Mouse (Mus musculus): ENCODE results near the gene Olfr981. TPM values are rescaled to one million over a fixed set of nuclear protein-coding genes. Genes with fewer than 3 reads are reported as not detected.
"Not testable (repeated sequence)": the region's sequence is repeated elsewhere in the genome, so short reads cannot be mapped to it uniquely, and the experiment has no call there.

Gene Olfr981
- not detected in 2 replicates for polyA plus RNA-seq (2014; fragmentation: Nextera tagmentation; extraction: Ambion mirVana)

GRCm38 (mm10) chr9:40021164-40021563 is at the start of gene Olfr981:
Olfr981 (plus strand) TSS chr9:40021464.
- Histone ChIP-seq H3K9ac (replicated peaks; ENCODE audit: low read length) (no peak within 1 kb of the TSS), H3K27ac (replicated peaks; ENCODE audit: low read depth, low read length) (no peak within 1 kb of the TSS), H3K9me3 (replicated peaks; ENCODE audit: control insufficient read depth, low read length) (no peaks in the 10 kb centered on the region), H3K4me1 (ENCODE audit: control insufficient read depth, insufficient read depth, low read length) (no peaks in the 10 kb centered on the region), H3K4me3 (ENCODE audit: low read depth, low read length) (no peak within 1 kb of the TSS), H3K27me3 (ENCODE audit: control insufficient read depth, insufficient read depth, low read length) (no peaks in the 10 kb centered on the region), H3K4me2 (ENCODE audit: low read depth, low read length) (no peak within 1 kb of the TSS), H3K36me3 (replicated peaks; ENCODE audit: control insufficient read depth, insufficient read depth, low read depth, low read length) (no peaks in the 10 kb centered on the region)
- WGBS = 63% methylated on average over 2 of the region's 2 CpGs
- no peak for ATAC-seq (replicated peaks; ENCODE audit: insufficient number of reproducible peaks, low FRiP score, low TSS enrichment, low read depth)
- DNase-seq (ENCODE audit: low spot score) = no peak

GRCm38 (mm10) chr9:39976581-39977145 is 44.6 kb upstream of the Olfr981 start:
- not testable (repeated sequence) for H3K27me3 ChIP-seq (ENCODE audit: control insufficient read depth, insufficient read depth, low read length); H3K27ac ChIP-seq (replicated peaks; ENCODE audit: low read depth, low read length); H3K4me2 ChIP-seq (ENCODE audit: low read depth, low read length); H3K36me3 ChIP-seq (replicated peaks; ENCODE audit: control insufficient read depth, insufficient read depth, low read depth, low read length); H3K4me3 ChIP-seq (ENCODE audit: low read depth, low read length); H3K9ac ChIP-seq (replicated peaks; ENCODE audit: low read length); H3K9me3 ChIP-seq (replicated peaks; ENCODE audit: control insufficient read depth, low read length); H3K4me1 ChIP-seq (ENCODE audit: control insufficient read depth, insufficient read depth, low read length); DNase-seq (ENCODE audit: low spot score); ATAC-seq (replicated peaks; ENCODE audit: insufficient number of reproducible peaks, low FRiP score, low TSS enrichment, low read depth)
- WGBS = 80% methylated on average over 1 of the region's 1 CpGs

- 67% methylated on average over 2 of the region's 2 CpGs for WGBS
- no peak for ATAC-seq (replicated peaks; ENCODE audit: insufficient number of reproducible peaks, low FRiP score, low TSS enrichment, low read depth)
These were observed 29.5 kb upstream of the Olfr981 start, which contains the start of gene Olfr978 for GRCm38 (mm10) chr9:39991813-39992212. Olfr978 (plus strand) TSS chr9:39992113.

GRCm38 (mm10) chr9:40003365-40003764 is 17.9 kb upstream of the Olfr981 start, which contains the start of gene Olfr979:
Olfr979 (minus strand) TSS chr9:40003465.
- Histone ChIP-seq H3K27ac (replicated peaks; ENCODE audit: low read depth, low read length) (no peak within 1 kb of the TSS), H3K4me2 (ENCODE audit: low read depth, low read length) (no peak within 1 kb of the TSS), H3K9me3 (replicated peaks; ENCODE audit: control insufficient read depth, low read length) (no peaks in the 10 kb centered on the region), H3K27me3 (ENCODE audit: control insufficient read depth, insufficient read depth, low read length) (no peaks in the 10 kb centered on the region), H3K4me1 (ENCODE audit: control insufficient read depth, insufficient read depth, low read length) (no peaks in the 10 kb centered on the region), H3K9ac (replicated peaks; ENCODE audit: low read length) (no peak within 1 kb of the TSS), H3K36me3 (replicated peaks; ENCODE audit: control insufficient read depth, insufficient read depth, low read depth, low read length) (no peaks in the 10 kb centered on the region), H3K4me3 (ENCODE audit: low read depth, low read length) (no peak within 1 kb of the TSS)
- 95% methylated on average over 1 of the region's 1 CpGs for WGBS
- no peak for DNase-seq (ENCODE audit: low spot score)
- no peak for ATAC-seq (replicated peaks; ENCODE audit: insufficient number of reproducible peaks, low FRiP score, low TSS enrichment, low read depth)

More at GRCm38 (mm10) chr9:39991813-39992212, 29.5 kb upstream of the Olfr981 start, which contains the start of gene Olfr978:
- Histone ChIP-seq H3K9ac (replicated peaks; ENCODE audit: low read length) (no peak within 1 kb of the TSS), H3K27ac (replicated peaks; ENCODE audit: low read depth, low read length) (no peak within 1 kb of the TSS), H3K4me2 (ENCODE audit: low read depth, low read length) (no peak within 1 kb of the TSS), H3K9me3 (replicated peaks; ENCODE audit: control insufficient read depth, low read length) (no peaks in the 10 kb centered on the region), H3K27me3 (ENCODE audit: control insufficient read depth, insufficient read depth, low read length) (no peaks in the 10 kb centered on the region), H3K36me3 (replicated peaks; ENCODE audit: control insufficient read depth, insufficient read depth, low read depth, low read length) (no peaks in the 10 kb centered on the region), H3K4me1 (ENCODE audit: control insufficient read depth, insufficient read depth, low read length) (no peaks in the 10 kb centered on the region), H3K4me3 (ENCODE audit: low read depth, low read length) (no peak within 1 kb of the TSS)
- DNase-seq (ENCODE audit: low spot score) = no peak

DNA sequence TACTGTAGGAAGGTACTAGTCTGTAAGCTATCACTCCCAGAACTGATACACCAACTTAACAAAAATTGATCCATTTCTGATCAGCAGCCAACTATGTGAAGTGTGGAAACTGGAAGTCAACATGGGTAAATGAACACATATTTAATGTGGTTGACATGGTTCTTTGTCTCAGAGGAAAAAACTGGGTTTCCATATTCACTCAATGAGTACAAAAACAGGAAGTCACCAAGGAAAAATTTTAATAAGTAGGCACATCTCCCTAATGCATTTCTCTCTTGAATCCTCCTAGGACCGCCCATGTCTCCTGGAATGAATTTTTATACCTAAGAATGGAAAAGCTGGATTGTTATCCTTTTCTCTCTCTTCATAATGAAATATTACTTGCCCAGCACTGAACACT is 11.8 kb upstream of the Olfr981 start, which contains the start of gene Olfr980:
Olfr980 (minus strand) TSS at position 101 of the 400 bp plus-strand sequence.
- DNase-seq (ENCODE audit: low spot score) (no peak), ATAC-seq (replicated peaks; ENCODE audit: insufficient number of reproducible peaks, low FRiP score, low TSS enrichment, low read depth) (no peak)
- H3K4me2 ChIP-seq (ENCODE audit: low read depth, low read length) = no peak within 1 kb of the TSS
- 91% methylated on average over 1 of the region's 1 CpGs for WGBS
- H3K4me3 ChIP-seq (ENCODE audit: low read depth, low read length) = no peak within 1 kb of the TSS
- H3K36me3 ChIP-seq (replicated peaks; ENCODE audit: control insufficient read depth, insufficient read depth, low read depth, low read length) = no peaks in the 10 kb centered on the region
- H3K27ac ChIP-seq (replicated peaks; ENCODE audit: low read depth, low read length) = no peak within 1 kb of the TSS
- H3K4me1 ChIP-seq (ENCODE audit: control insufficient read depth, insufficient read depth, low read length) = no peaks in the 10 kb centered on the region
- no peaks in the 10 kb centered on the region for H3K27me3 ChIP-seq (ENCODE audit: control insufficient read depth, insufficient read depth, low read length)
- H3K9me3 ChIP-seq (replicated peaks; ENCODE audit: control insufficient read depth, low read length) = no peaks in the 10 kb centered on the region
- no peak within 1 kb of the TSS for H3K9ac ChIP-seq (replicated peaks; ENCODE audit: low read length)

DNA sequence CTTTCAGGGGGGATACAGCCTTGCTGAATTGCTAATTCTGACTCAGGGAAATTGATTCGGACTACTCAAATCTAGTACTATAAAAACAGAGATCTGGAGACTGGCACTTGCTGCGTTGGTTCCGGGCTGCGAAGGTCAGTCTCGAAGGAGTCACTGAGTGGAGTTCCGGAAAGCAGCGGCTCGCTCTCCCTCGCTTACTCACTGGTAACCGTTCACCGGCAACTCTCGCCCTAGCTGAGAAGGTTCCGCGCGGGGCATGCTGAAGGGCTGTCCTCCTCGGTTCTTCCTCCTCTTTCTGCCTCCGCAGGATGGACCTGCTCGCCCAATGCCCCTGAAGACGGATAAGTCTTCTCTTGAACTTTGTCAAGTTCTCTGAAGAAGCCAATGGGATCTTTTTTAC is 28.9 kb downstream of the Olfr981 start:
- Histone ChIP-seq H3K27ac (replicated peaks; ENCODE audit: low read depth, low read length) (no peak overlapping the region), H3K4me2 (ENCODE audit: low read depth, low read length) (no peak overlapping the region), H3K9ac (replicated peaks; ENCODE audit: low read length) (no peak overlapping the region), H3K36me3 (replicated peaks; ENCODE audit: control insufficient read depth, insufficient read depth, low read depth, low read length) (no peaks in the 10 kb centered on the region), H3K9me3 (replicated peaks; ENCODE audit: control insufficient read depth, low read length) (no peaks in the 10 kb centered on the region), H3K4me1 (ENCODE audit: control insufficient read depth, insufficient read depth, low read length) (no peaks in the 10 kb centered on the region), H3K4me3 (ENCODE audit: low read depth, low read length) (no peak overlapping the region), H3K27me3 (ENCODE audit: control insufficient read depth, insufficient read depth, low read length) (no peaks in the 10 kb centered on the region)
- WGBS = 93% methylated on average over 19 of the region's 19 CpGs
- ATAC-seq (replicated peaks; ENCODE audit: insufficient number of reproducible peaks, low FRiP score, low TSS enrichment, low read depth) (no peak), DNase-seq (ENCODE audit: low spot score) (no peak)

- Histone ChIP-seq H3K27me3 (ENCODE audit: control insufficient read depth, insufficient read depth, low read length) (no peaks in the 10 kb centered on the region), H3K4me3 (ENCODE audit: low read depth, low read length) (no peak within 1 kb of the TSS), H3K36me3 (replicated peaks; ENCODE audit: control insufficient read depth, insufficient read depth, low read depth, low read length) (no peaks in the 10 kb centered on the region), H3K4me2 (ENCODE audit: low read depth, low read length) (no peak within 1 kb of the TSS), H3K4me1 (ENCODE audit: control insufficient read depth, insufficient read depth, low read length) (no peaks in the 10 kb centered on the region), H3K9me3 (replicated peaks; ENCODE audit: control insufficient read depth, low read length) (no peaks in the 10 kb centered on the region), H3K9ac (replicated peaks; ENCODE audit: low read length) (no peak within 1 kb of the TSS), H3K27ac (replicated peaks; ENCODE audit: low read depth, low read length) (no peak within 1 kb of the TSS)
- 83% methylated on average over 2 of the region's 2 CpGs for WGBS
- ATAC-seq (replicated peaks; ENCODE audit: insufficient number of reproducible peaks, low FRiP score, low TSS enrichment, low read depth) (no peak), DNase-seq (ENCODE audit: low spot score) (no peak)
These were observed 52.3 kb downstream of the Olfr981 start, which contains the start of gene Olfr982 for GRCm38 (mm10) chr9:40073529-40073928. Olfr982 (plus strand) TSS chr9:40073829.

Data from embryonic facial prominence, embryonic 11.5 days (tissue).